Mouse (Mus musculus): ENCODE measurements at regions not wholly inside any gene's neighbourhood (a gene's known extent, or its start where the extent isn't known, plus 50 kb on each side); places are given as distances from the start of the nearest gene placed in this dataset.

DNA sequence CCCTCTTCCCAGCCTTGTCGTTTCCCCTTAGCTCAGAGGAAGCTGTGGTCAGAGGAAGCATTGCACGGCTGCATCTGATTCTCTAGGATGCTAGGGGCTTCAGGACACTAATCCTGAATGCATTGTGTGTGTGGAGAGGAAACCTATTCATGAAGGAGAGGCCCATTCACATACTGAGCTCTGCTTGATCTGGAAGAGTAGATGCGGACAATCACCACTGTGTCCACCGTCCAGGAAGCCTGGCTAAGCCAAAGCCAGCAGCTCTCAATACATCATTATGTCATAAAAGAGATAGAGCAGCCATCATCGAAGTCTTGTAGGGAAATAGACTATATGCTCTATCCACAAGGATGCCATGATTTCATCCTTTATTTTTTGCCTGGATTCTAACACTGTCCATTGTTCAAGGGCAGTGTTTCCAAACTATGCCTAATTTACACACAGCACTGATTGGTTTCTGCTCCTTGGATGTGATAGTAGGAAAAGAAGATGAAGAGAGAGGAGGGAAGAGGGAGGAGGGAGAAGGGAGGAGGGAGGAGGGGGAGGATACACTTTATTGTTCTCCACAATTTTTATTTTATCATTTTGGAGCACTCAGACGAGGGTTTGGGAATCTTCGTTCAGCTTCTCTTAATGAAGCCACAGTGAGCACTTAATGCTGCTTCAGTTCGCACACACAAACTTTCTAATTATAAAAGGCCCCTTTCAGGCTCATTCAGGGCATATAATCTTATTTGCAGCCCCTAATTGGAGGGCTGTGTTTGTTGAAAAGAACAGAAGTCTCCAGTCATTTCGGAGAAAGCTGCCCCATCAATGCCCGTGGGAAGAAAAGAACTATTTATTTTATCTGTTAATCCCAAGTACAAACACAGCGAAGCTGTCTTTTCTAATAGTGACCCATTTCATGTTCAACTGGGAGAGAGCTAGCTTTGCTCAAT lies 195.0 kb downstream of the Pdgfra start:
- DNase-seq = no peak

DNA sequence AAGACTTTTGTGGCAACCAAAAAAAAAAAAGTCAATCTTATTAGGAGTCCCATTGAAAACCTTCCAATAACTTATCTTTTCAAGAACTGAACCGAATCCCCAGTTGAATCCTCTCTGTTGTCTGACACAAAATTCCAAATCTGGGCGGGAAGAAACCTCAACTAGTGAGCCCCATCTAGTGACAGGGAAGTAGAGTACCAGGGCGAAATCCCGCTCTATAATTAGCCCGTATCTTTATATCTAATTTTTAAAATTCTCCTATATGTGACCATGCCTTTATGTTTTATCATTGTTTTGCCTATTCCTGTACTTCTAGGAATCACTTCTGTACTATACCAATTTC lies 195.7 kb downstream of the Pdgfra start:
- DNase-seq = no peak

- DNase-seq = no peak
Observed at GRCm38 (mm10) chr5:75355266-75355665, 203.2 kb downstream of the Pdgfra start.

- DNase-seq = no peak
Observed at GRCm38 (mm10) chr5:75358869-75359268, 206.8 kb downstream of the Pdgfra start.

- no peak for DNase-seq
Observed at GRCm38 (mm10) chr5:75363832-75364231, 210.9 kb upstream of the Kit start.

DNA sequence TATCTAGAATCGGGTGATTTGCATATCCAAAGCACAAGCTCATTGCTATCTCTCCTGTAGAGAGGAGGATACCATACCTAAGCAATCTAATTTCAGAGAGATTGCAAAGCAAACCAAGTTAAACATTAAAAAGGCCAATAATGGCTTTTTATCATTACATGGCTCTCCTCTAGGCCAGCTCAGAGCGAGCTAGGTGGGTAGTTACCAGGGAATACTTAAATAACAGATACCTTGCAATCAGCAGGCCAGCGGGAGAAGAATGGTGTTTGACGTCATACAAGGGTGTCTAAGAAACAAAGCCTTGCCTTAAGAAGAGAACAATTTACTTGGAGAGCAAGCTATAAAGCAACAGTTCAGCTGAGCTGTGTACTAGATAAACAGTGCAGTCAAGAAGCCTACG lies 207.4 kb upstream of the Kit start:
- no peak for DNase-seq

DNA sequence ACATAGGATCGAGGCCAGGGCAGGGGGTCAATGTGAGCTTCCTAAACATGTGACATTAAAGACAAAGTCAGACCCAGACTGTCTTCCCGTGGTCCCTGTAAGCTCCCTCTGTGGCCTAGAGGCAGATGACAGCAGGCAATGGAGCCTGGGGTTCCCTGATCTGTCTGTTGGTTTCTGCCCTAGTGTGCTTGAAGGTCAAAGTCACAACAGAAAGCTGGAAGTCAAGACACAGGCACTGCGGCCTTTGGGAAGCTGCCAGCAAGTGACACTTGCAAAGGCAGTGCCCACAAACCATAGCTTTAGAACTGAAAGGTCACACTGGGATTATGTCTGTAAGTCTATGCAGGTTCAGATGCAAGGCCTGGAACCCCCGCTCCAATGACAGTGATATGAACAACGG lies 206.0 kb upstream of the Kit start:
- DNase-seq = peak; percentile 52 to 60

GRCm38 (mm10) chr5:75372849-75373248 lies 201.9 kb upstream of the Kit start:
- DNase-seq = no peak

DNA sequence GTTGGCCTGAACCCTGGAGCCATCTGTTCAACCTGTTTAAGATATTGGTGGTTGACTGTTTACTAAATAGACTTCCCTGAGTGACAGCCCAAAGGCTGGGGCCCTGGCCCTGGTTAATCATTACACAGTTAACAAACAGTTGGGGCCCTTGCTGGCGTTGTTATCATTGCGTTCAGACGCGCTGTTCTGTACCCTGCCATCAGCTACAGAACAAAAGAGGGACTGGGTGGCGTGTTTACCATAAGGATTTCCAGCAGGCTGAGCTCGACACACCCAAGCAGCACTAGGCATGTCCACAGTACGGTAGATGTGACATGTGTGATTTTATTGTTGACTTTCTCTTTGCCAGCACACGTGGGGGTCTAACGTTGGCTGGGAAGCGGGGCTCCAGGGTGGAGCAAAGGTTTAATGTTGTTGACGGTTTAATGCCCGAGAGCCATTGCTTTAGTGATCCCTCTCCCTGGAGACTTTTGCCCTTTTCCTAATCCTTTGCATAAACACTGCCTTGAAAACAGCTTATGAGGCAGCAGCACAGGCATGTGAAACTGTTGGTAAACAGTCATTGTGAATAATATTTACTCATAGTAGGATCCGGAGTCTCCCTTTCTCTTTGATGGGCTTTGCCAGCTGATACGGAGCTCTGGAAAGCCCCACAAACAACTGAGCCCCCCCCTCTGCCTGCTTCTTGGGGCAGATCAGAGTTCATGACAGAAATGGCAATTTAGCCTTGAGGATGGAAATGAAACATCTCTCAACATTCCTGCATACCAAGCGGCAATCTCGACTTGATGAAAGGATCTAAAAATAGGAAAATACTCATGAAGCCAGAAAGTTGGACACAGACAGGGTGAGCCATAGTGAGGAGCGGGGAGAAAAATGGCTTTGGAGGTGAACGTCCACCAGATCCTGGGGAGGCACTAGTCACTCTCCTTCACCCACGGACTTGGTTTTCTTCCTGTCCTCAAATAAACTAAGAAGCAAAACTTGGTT lies 197.1 kb upstream of the Kit start:
- peak; percentile 5 to 40 for DNase-seq

GRCm38 (mm10) chr5:75378655-75379054 lies 196.1 kb upstream of the Kit start:
- DNase-seq = peak in 1 of 2 experiments; percentile 17

GRCm38 (mm10) chr5:75380340-75380739 lies 194.4 kb upstream of the Kit start:
- DNase-seq = no peak

DNA sequence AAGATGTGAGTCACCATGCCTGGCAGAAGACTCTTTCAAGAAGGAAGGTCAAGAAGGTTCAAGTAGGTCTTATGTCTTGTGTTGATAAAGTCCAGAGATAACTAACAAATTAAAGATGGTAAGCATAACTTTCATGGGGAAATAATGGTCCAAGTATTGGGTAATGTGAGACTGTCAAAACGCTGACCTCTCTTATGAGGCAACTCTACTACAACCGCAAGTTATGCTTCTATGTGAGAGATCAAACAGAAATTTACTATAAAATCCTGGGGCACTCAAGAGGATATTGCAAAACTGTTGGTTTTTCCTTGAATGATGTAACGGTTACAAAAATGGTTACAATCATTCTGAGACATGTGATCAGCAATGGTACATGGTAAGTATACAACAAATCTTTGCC lies 192.6 kb upstream of the Kit start:
- DNase-seq = no peak

GRCm38 (mm10) chr5:75387886-75388454 lies 186.7 kb upstream of the Kit start:
- DNase-seq = no peak

DNA sequence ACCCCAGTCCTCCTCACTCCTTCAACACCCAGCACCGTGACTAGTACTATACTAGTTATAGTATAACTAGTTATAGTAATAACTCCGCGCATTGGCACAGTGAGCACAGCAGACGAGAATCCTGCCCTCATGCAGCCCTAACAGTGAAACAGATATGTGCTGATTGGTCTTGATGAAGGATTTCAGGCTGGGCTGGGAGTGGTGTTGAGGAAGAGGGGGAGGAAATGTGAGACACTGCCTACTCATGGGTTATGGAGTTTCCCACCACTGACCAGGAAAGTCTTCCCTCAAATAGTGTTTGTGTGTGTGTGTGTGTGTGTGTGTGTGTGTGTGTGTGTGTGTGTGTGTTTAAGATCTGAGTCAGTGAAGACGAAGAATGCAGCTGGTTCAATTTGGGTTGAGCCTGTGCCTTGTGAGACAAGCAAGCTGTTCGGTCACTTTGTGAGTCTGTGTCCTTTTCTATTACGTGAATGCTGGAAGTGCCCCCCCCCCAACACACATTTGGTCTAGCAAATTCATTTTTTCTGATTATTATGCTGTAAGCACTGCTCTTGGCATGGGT lies 185.9 kb upstream of the Kit start:
- DNase-seq = no peak

DNA sequence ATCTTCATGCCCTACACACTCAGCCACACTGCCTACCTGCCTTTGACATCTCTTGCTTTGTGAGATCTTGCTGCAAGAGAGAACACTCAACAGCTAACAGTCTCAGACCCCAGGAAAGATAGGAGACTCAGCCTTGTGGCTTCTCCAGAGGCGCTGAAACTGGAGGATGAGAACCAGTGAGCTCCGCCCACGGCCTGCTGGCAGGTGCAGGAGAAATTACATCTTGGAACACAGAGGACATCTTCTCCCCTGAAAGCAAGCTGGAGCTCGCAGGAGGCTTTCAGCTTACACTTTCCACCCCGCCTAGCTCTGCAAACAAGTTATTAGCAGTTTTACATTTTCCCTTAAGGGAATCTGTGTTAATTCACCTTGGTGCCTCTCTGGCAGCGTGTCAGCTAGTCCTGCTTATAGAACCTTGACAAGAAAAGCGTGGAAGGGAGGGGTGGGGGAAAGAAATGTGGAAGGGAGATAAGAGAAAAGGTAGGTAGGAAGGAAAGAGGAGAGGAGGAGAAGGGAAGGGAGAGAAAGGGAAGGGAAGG lies 185.2 kb upstream of the Kit start:
- DNase-seq = no peak

DNA sequence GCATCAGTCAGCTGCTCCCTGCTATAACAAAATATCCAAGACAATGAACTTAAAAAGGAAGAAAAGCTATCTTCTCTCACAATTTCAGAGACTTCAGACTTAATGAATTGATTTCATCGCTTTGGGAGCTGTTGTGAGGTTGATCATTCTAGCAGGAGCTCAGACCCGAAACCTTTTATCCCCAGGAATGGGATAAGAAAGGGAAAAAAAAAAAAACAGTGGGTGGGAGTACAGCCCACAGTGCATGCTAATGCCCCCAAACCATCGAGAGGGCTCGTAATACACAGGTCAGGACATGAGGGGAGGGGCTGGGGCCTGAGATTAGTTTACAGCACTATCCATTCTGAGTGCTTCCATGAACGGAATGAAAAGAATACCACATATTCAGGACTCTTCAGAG lies 175.9 kb upstream of the Kit start:
- no peak for DNase-seq

DNA sequence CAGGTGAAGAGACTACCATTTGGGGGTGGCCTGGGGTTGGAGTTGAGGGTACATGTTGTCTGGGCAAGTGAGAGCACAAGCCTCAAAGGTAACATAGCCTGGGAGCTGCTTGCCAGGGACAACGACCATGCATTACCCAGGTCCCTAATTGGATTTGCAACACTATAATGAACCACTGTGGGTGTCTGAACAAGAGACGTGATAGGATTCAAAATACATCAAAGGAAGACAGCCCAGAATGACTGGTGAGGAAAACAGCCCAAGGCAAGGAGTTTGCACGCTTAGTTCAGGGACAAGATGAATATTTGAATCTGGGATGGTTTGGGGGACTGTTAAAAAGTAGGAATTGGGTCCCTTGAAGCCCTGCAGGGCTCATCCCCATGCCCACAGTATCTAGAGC lies 173.0 kb upstream of the Kit start:
- no peak for DNase-seq

- DNase-seq = no peak
Observed at GRCm38 (mm10) chr5:75402631-75403030, 172.1 kb upstream of the Kit start.

- DNase-seq = no peak
Observed at GRCm38 (mm10) chr5:75403531-75403930, 171.2 kb upstream of the Kit start.

GRCm38 (mm10) chr5:75404601-75405285 lies 170.0 kb upstream of the Kit start:
- no peak for DNase-seq

DNA sequence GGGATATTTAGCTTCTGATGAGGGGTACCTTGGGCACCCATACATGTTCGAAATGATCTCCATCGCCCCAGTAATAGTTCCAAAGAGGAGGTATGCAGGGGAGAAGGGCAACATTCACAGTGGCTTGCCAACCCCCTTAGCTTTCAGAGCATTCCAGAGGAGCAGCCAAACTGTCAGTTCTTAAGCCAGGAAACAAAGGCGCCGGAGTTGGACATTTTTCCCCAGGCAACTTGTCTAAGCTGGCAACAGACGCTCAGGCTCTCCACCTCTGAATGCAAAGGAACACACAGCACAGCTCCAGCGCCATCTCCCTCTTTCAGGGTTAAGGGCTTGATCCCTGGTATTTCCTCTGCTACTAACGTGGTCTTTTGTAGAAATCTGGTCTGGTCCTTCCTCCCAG lies 169.2 kb upstream of the Kit start:
- no peak for DNase-seq
